Mouse (Mus musculus) olfactory bulb, adult 2 months (tissue): ENCODE data around the gene Setd3. TPM values are rescaled to one million over a fixed set of nuclear protein-coding genes. Genes with fewer than 3 reads are reported as not detected.

ENCODE experiments used
- H3K27ac ChIP-seq: fragments of 200-500 bp; 2 replicates; pipeline ENCODE4 v1.5.1; 2012; ENCODE audit warnings: low read depth, low read length; ENCODE audit not compliant: insufficient read depth
- H3K4me1 ChIP-seq: fragments of 200-500 bp; 2 replicates; pipeline ENCODE4 v1.6.1; 2012; ENCODE audit warnings: low read length; ENCODE audit not compliant: control insufficient read depth, insufficient read depth
- H3K4me3 ChIP-seq: fragments of 200-500 bp; 2 replicates; pipeline ENCODE4 v1.5.1; 2012; ENCODE audit warnings: mild to moderate bottlenecking, low read depth, low read length, moderate library complexity; ENCODE audit not compliant: insufficient read depth
- CTCF ChIP-seq: fragments of 200-500 bp; IDR thresholded peaks from 2 replicates; pipeline ENCODE4 v1.5.1; 2012; ENCODE audit warnings: low read depth, mild to moderate bottlenecking, low read length, moderate library complexity; ENCODE audit not compliant: insufficient read depth
- POLR2A ChIP-seq: fragments of 200-500 bp; IDR thresholded peaks from 2 replicates; pipeline ENCODE4 v1.6.1; 2012; ENCODE audit warnings: mild to moderate bottlenecking, low read depth, low read length, moderate library complexity; ENCODE audit not compliant: insufficient read depth
- WGBS: fragments of 180-500 bp; shearing (Covaris S2); methylation state at CpG from one replicate; pipeline ENCODE4 v1.1.7; 2018; 5-methylcytosine and 5-hydroxymethylcytosine counted together
- polyA plus RNA-seq: library from polyadenylated mRNA; stranded (reverse); fragments of >200 nt; gene quantifications from 2 replicates; pipeline ENCODE4 v1.2.4, GENCODE M21; 2012; ENCODE audit warnings: low replicate concordance; ENCODE audit not compliant: missing spikeins, insufficient read depth, insufficient read length

Setd3 gene
- polyA plus RNA-seq, 1 experiment: 511 TPM

GRCm38 (mm10) chr12:108078122-108078752 is 100.9 kb downstream of the Setd3 start:
- WGBS: 49% methylated on average over 10 of the region's 10 CpGs
- TF ChIP-seq CTCF (no peak), POLR2A (no peak)
- Histone ChIP-seq H3K27ac (no peak overlapping the region), H3K4me3 (no peak overlapping the region), H3K4me1 (no peaks in the 10 kb centered on the region)

- TF ChIP-seq CTCF (no peak), POLR2A (no peak)
- Histone ChIP-seq H3K4me1 (peaks cover 5% of the 10 kb centered on the region; the same call in 1 of the 2 replicates), H3K4me3 (no peak overlapping the region), H3K27ac (no peak overlapping the region)
- WGBS: 54% methylated on average over 5 of the region's 5 CpGs
Observed at GRCm38 (mm10) chr12:108072907-108073306, 106.2 kb downstream of the Setd3 start.

- H3K4me1 ChIP-seq: peaks cover 5% of the 10 kb centered on the region; the same call in 1 of the 2 replicates
- 77% methylated on average over 21 of the region's 21 CpGs for WGBS
- no peak for TF ChIP-seq CTCF
- TF ChIP-seq POLR2A: no peak
- H3K4me3 ChIP-seq: no peak overlapping the region
- H3K27ac ChIP-seq: no peak overlapping the region
Observed at GRCm38 (mm10) chr12:108070685-108071662, 108.1 kb downstream of the Setd3 start.

- Histone ChIP-seq H3K4me1 (peaks cover 5% of the 10 kb centered on the region; the same call in 1 of the 2 replicates), H3K4me3 (no peak overlapping the region), H3K27ac (no peak overlapping the region)
- 71% methylated on average over 6 of the region's 6 CpGs for WGBS
- TF ChIP-seq CTCF: no peak
Observed at GRCm38 (mm10) chr12:108069504-108069903, 109.6 kb downstream of the Setd3 start.

GRCm38 (mm10) chr12:108067811-108068375 is 111.2 kb downstream of the Setd3 start:
- WGBS: 74% methylated on average over 13 of the region's 13 CpGs
- H3K4me1 ChIP-seq: peaks cover 8% of the 10 kb centered on the region; the same call in 1 of the 2 replicates
- TF ChIP-seq CTCF: no peak
- no peak overlapping the region for H3K4me3 ChIP-seq
- no peak overlapping the region for H3K27ac ChIP-seq

- 96% methylated on average over 3 of the region's 3 CpGs for WGBS
- TF ChIP-seq POLR2A: no peak
- TF ChIP-seq CTCF: no peak
- no peak overlapping the region for H3K27ac ChIP-seq
- H3K4me1 ChIP-seq: peaks cover 8% of the 10 kb centered on the region; the same call in 1 of the 2 replicates
- H3K4me3 ChIP-seq: no peak overlapping the region
Observed at GRCm38 (mm10) chr12:108067231-108067630, 111.9 kb downstream of the Setd3 start.

- no peak overlapping the region for H3K4me3 ChIP-seq
- 0 out of 2 replicates have a peak, but pooled peaks cover 3% of the 10 kb centered on the region for H3K4me1 ChIP-seq
- WGBS: 78% methylated on average over 9 of the region's 9 CpGs
- TF ChIP-seq CTCF (no peak), POLR2A (no peak)
- no peak overlapping the region for H3K27ac ChIP-seq
Observed at GRCm38 (mm10) chr12:108064396-108064998, 114.6 kb downstream of the Setd3 start.

- 38% methylated on average over 6 of the region's 6 CpGs for WGBS
- Histone ChIP-seq H3K27ac (no peak overlapping the region), H3K4me3 (no peak overlapping the region), H3K4me1 (0 out of 2 replicates have a peak, but pooled peaks cover 3% of the 10 kb centered on the region)
- TF ChIP-seq CTCF (no peak), POLR2A (no peak)
Observed at GRCm38 (mm10) chr12:108063986-108064385, 115.1 kb downstream of the Setd3 start.
